Mouse (Mus musculus) liver, embryonic 14.5 days (tissue): ENCODE measurements at regions not wholly inside any gene's neighbourhood (a gene's known extent, or its start where the extent isn't known, plus 50 kb on each side); places are given as distances from the start of the nearest gene placed in this dataset.

Experiments
- ATAC-seq: fragments of 200-750 bp; cut with Nextera tagmentation; 2 replicates; pipeline ENCODE4 v1.8.0; 2017; ENCODE audit warnings: moderate number of reproducible peaks, mild to moderate bottlenecking, moderate library complexity; ENCODE audit not compliant: insufficient read depth
- DNase-seq, 3 experiments: peaks; one replicate each; pipeline ENCODE4 v3.0.0-alpha.2; 2012 to 2013; ENCODE audit warnings: low read depth in 3 of 3, low spot score in 3 of 3
- H3K27ac ChIP-seq: fragments of 300-500 bp; sonication (generic); 2 replicates; pipeline ENCODE4 v1.5.1; 2014; ENCODE audit warnings: moderate library complexity, mild to moderate bottlenecking, control low read depth, inconsistent platforms
- H3K27me3 ChIP-seq: fragments of 300-500 bp; sonication (generic); 2 replicates; pipeline ENCODE4 v1.6.1; 2014; ENCODE audit warnings: mild to moderate bottlenecking, low read length, moderate library complexity; ENCODE audit not compliant: control insufficient read depth, insufficient read depth
- H3K36me3 ChIP-seq: fragments of 300-500 bp; sonication (generic); replicated peaks from 2 replicates; pipeline ENCODE4 v1.6.1; 2014; ENCODE audit warnings: low read depth; ENCODE audit not compliant: control insufficient read depth, insufficient read depth
- H3K4me1 ChIP-seq, 2 experiments: fragments of 200-500 bp in 1 of 2; fragments of 300-500 bp in 1 of 2; sonication (generic) in 1 of 2; replicated peaks; 2 replicates each; pipeline ENCODE4 v1.6.1; 2012 to 2014; ENCODE audit warnings: antibody characterized with exemption in 1 of 2, inconsistent platforms in 1 of 2, low read length in 1 of 2; ENCODE audit not compliant: control insufficient read depth in 2 of 2, insufficient read depth in 2 of 2
- H3K4me2 ChIP-seq: fragments of 300-500 bp; sonication (generic); 2 replicates; pipeline ENCODE4 v1.6.1; 2014; ENCODE audit warnings: low read depth, mild to moderate bottlenecking, control low read depth, moderate library complexity
- H3K4me3 ChIP-seq, 2 experiments: fragments of 200-500 bp in 1 of 2; fragments of 300-500 bp in 1 of 2; sonication (generic) in 1 of 2; 2 replicates each; pipeline ENCODE4 v1.5.1; 2012 to 2014; ENCODE audit warnings: low read depth in 2 of 2, low read length in 2 of 2, mild to moderate bottlenecking in 2 of 2, control low read depth in 1 of 2, inconsistent platforms in 1 of 2, moderate library complexity in 1 of 2; ENCODE audit not compliant: insufficient read depth in 1 of 2
- H3K9ac ChIP-seq: fragments of 300-500 bp; sonication (generic); replicated peaks from 2 replicates; pipeline ENCODE4 v1.6.1; 2014; ENCODE audit warnings: mild to moderate bottlenecking, control low read depth, moderate library complexity
- H3K9me3 ChIP-seq: fragments of 300-500 bp; sonication (generic); 2 replicates; pipeline ENCODE4 v1.6.1; 2016; ENCODE audit warnings: low read length, mixed read lengths; ENCODE audit not compliant: control insufficient read depth
- CTCF ChIP-seq: IDR thresholded peaks from 2 replicates; pipeline ENCODE4 v1.5.1; 2016; ENCODE audit warnings: antibody characterized with exemption, low read depth, control low read depth
- EP300 ChIP-seq: IDR thresholded peaks from 2 replicates; pipeline ENCODE4 v1.6.1; 2016; ENCODE audit warnings: antibody characterized with exemption, low read depth
- WGBS: fragments of 180-500 bp; shearing (Covaris S2); extraction: QIAGEN DNeasy Blood & Tissue Kit; methylation state at CpG from one replicate; pipeline ENCODE4 v1.1.7; 2014; ENCODE audit not compliant: insufficient replicate concordance; 5-methylcytosine and 5-hydroxymethylcytosine counted together

DNA sequence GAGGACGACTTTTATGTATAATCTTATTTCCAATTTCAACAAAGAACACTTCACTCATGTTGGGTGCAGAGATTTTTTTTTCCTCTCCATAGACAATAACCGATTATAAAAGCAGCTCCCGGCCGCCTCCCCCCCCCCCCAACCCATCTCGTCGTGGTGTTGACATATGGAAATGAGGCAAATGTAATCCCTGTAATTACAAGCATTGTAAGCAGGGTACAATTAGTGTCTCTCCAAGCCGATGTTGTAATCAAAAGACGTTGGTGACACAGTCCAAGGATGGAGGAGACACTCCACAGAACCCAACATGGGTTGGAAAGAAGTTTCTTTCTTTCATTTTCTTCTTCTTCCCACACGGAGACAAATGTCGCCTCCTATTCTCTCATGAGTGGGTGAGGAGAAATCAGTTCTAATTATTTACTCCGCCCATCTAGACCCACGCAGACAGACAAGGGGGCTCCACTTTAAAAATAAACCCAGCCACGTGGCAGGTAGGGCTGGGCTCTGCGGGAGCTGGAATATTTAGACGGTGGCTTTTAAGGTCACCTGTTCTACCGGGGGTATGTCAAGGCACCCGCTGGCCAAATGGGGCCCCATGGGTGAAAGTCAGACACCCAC lies 110.0 kb downstream of the Gm26897 start:
- Histone ChIP-seq H3K4me2 (no peak overlapping the region), H3K4me3 (no peak overlapping the region), H3K27me3 (no peaks in the 10 kb centered on the region), H3K9me3 (no peaks in the 10 kb centered on the region), H3K27ac (no peak overlapping the region), H3K36me3 (no peaks in the 10 kb centered on the region), H3K4me1 (no peaks in the 10 kb centered on the region), H3K9ac (no peak overlapping the region)
- WGBS: 45% methylated on average over 17 of the region's 17 CpGs
- ATAC-seq: no peak
- TF ChIP-seq EP300 (no peak), CTCF (no peak)
- no peak for DNase-seq

DNA sequence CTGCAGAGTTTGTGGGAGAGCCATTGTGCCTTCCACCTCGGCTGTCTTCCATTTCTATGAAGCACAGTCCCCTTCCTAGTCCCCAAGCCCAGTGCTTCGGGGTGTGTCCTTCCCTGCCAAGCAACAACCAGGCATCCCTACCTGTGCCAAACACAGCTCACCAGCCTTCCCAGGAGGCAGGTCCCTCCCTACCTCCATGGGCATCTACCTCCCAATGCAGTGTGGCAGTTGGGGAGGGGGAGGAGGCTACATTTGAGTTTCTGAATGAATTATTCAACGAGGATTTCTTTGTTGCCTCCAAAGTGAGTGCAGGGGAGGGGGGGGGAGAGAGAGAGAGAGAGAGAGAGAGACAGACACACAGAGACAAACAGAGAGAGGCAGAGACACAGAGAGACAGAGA lies 110.8 kb downstream of the Gm26897 start:
- TF ChIP-seq EP300 (no peak), CTCF (no peak)
- no peaks in the 10 kb centered on the region for H3K9me3 ChIP-seq
- 18% methylated on average over 3 of the region's 3 CpGs for WGBS

DNA sequence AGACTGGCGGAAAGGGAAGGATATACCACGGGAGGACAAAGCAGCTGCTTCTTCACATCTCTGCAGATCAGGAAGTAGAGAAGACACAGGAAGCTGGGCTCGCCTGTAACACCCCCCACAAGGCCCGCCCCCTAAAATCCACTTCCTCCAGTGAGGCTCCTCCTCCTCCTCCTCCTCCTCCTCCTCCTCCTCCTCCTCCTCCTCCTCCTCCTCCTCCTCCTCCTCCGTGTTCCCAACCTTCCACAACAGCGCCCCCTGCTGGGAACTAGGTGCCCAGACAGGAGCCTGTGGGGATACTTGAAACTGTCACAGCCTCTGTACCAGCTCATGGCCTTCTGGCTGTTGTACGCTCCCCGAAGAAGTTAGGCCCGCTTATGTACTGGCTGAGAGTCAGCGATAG lies 115.2 kb downstream of the Gm26897 start:
- no peak overlapping the region for H3K4me2 ChIP-seq
- 57% methylated on average over 9 of the region's 10 CpGs for WGBS
- no peak overlapping the region for H3K9ac ChIP-seq
- TF ChIP-seq EP300: no peak
- 0 out of 2 replicates have a peak, but pooled peaks have one; percentile 24 for TF ChIP-seq CTCF
- H3K27me3 ChIP-seq: no peaks in the 10 kb centered on the region
- ATAC-seq (no peak), DNase-seq (no peak)
- H3K9me3 ChIP-seq: no peaks in the 10 kb centered on the region
- H3K27ac ChIP-seq: no peak overlapping the region
- H3K4me3 ChIP-seq: no peak overlapping the region
- H3K4me1 ChIP-seq: no peaks in the 10 kb centered on the region
- no peaks in the 10 kb centered on the region for H3K36me3 ChIP-seq

More for the DNA sequence above, 110.8 kb downstream of the Gm26897 start:
- H3K27ac ChIP-seq: no peak overlapping the region
- ATAC-seq (no peak), DNase-seq (no peak)
- no peak overlapping the region for H3K4me2 ChIP-seq
- H3K36me3 ChIP-seq: no peaks in the 10 kb centered on the region
- H3K27me3 ChIP-seq: no peaks in the 10 kb centered on the region
- no peaks in the 10 kb centered on the region for H3K4me1 ChIP-seq
- no peak overlapping the region for H3K4me3 ChIP-seq
- H3K9ac ChIP-seq: no peak overlapping the region

DNA sequence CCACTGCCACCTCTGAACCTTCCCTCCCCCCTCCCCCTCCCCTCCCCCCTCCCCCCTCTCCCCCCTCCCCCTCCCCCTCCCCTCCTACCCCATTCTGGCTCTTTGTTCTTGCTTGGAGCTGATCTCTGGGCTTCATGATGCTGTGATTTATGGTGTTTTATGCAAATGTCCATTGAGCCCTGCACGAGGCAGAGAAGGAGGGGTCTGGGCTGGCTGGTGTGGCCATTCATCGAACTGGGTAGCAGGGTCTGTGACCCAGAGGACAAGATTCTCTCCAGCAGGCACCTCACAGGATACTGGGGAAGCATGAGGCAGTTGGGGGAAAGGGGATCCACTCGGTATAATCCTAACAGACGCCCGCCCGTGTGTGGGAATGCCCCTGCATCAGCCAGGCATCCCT lies 119.0 kb downstream of the Gm26897 start:
- Histone ChIP-seq H3K9me3 (no peaks in the 10 kb centered on the region), H3K4me2 (no peak overlapping the region), H3K4me1 (no peaks in the 10 kb centered on the region), H3K36me3 (no peaks in the 10 kb centered on the region), H3K9ac (no peak overlapping the region), H3K27me3 (no peaks in the 10 kb centered on the region), H3K27ac (no peak overlapping the region), H3K4me3 (no peak overlapping the region)
- no peak for TF ChIP-seq EP300
- no peak for TF ChIP-seq CTCF
- no peak for DNase-seq
- no peak for ATAC-seq
- 37% methylated on average over 6 of the region's 6 CpGs for WGBS

DNA sequence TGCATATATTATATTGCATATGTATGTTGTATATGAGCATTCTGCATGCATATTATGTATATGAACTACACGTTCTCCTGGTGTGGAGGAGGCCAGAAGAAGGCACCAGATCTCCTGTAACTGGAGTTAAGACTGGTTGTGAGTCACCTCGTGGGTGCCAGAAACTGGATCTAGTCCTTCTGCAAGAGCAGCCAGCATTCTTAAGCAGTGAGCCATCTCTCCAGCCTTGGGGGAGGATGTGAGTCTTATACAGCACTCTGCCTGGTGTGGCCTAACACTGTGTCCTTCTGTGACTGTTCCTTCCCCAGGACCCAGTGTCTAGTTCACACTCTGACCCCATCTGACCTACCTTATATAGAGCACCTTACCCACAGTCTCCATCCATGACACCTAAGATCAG lies 121.6 kb downstream of the Gm26897 start:
- no peak for ATAC-seq
- no peak for DNase-seq
- Histone ChIP-seq H3K9me3 (no peaks in the 10 kb centered on the region), H3K36me3 (no peaks in the 10 kb centered on the region), H3K27me3 (no peaks in the 10 kb centered on the region), H3K4me1 (no peaks in the 10 kb centered on the region), H3K4me2 (no peak overlapping the region), H3K9ac (no peak overlapping the region), H3K4me3 (no peak overlapping the region), H3K27ac (no peak overlapping the region)
- TF ChIP-seq CTCF (no peak), EP300 (no peak)
- 28% methylated on average over 2 of the region's 2 CpGs for WGBS
